Mouse (Mus musculus) intestine, embryonic 16.5 days (tissue): Measurements from ENCODE around the gene Ftsj1. TPM values are rescaled to one million over a fixed set of nuclear protein-coding genes. Genes with fewer than 3 reads are reported as not detected.

Source experiments
- polyA plus RNA-seq: library from polyadenylated mRNA; unstranded; fragments of >200 nt; fragmentation: Nextera tagmentation; extraction: Ambion mirVana; gene quantifications from 2 replicates; pipeline ENCODE4 v1.2.1, GENCODE M21; 2015

Gene Ftsj1
- polyA plus RNA-seq, 1 experiment from 2014 or later = 33.7 TPM

Other genes with a start within 250 kb of the Ftsj1 start
- gene Glod5, start 233.9 kb downstream of the Ftsj1 start, polyA plus RNA-seq = 8.8 and 12.7 TPM in 2 replicates
- gene Suv39h1, start 177.6 kb downstream of the Ftsj1 start, polyA plus RNA-seq = 36.7 and 43.7 TPM in 2 replicates
- gene Was, start 161.9 kb downstream of the Ftsj1 start, polyA plus RNA-seq = 0.61 and 0.87 TPM in 2 replicates
- 19.8 and 22.3 TPM in 2 replicates for gene Wdr13, start 119.5 kb downstream of the Ftsj1 start, polyA plus RNA-seq
- gene Rbm3, start 106.5 kb downstream of the Ftsj1 start, polyA plus RNA-seq = 372 and 405 TPM in 2 replicates
- gene Tbc1d25, start 76.2 kb downstream of the Ftsj1 start, polyA plus RNA-seq = 8.6 and 10.0 TPM in 2 replicates
- 101 and 102 TPM in 2 replicates for gene Ebp, start 58.9 kb downstream of the Ftsj1 start, polyA plus RNA-seq
- gene Porcn, start 45.9 kb downstream of the Ftsj1 start, polyA plus RNA-seq = 5.8 and 7.5 TPM in 2 replicates
- 9.5 and 11.0 TPM in 2 replicates for gene Slc38a5, start 18.7 kb upstream of the Ftsj1 start, polyA plus RNA-seq
- gene Ssxb10, start 75.0 kb upstream of the Ftsj1 start, polyA plus RNA-seq = not detected in 2 replicates
- gene Ssxb9, start 114.6 kb upstream of the Ftsj1 start, polyA plus RNA-seq = not detected in 2 replicates
- gene Ssxb1, start 160.9 kb upstream of the Ftsj1 start, polyA plus RNA-seq = not detected in 2 replicates
- gene Ssxb2, start 209.3 kb upstream of the Ftsj1 start, polyA plus RNA-seq = not detected in 2 replicates